Comparison of ENCODE assay signal across 9 mouse cellular contexts in the genomic region with DNA sequence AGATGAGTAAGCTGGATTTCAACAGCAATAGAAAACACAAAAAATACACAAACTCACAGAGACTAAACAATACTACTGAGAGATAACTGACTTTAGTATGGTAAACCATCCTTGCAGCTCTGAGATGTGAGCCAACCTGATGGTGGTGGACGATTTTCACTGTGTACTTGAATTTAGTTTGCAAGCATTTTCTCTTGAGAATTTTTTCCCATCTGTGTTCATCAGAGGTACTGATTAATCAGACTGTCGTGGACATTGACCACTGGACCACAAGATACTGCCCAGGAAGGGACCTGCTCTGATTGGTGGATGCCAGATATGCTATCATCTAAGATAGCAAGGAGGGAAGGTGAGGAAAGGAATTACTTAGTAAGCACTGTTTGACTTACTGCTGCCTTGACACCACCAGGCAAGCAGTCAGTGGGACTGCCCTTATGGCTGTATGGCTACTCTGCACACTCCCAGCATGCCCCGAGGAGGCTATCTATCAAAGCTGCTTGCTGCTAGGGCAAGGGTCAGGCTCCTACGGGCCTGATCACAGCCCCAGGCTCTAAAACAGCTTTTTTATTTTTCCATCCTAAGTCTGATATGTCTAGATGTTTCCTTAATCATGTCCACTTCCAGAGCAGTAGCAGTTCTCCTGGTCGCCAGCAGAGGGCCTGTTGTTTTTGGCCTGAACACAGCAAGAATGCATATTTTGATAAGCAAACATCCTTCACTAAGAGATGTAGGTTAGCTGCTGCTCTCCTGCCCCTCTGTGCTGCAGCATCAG.
DNase-seq lines count a peak whose midpoint lies in the region; ATAC-seq and TF ChIP-seq lines count a peak whose summit lies in the region.
"Had no signal": no experiment of that assay in that cellular context is flagged by ENCODE, and none has a peak within 500 bp of the region (broad histone marks: within the 10 kb centered on the region; RNA-seq: fewer than 3 reads in every experiment).

No protein-coding gene starts in this region.

- CTCF ChIA-PET in Patski (lab: Charles Lee) = interaction anchor here (1.3 to 2.3 kb wide), 6 partner anchors 13 to 43 kb away, joined by 3 to 5 read pairs (median 3); no protein-coding TSS in a partner anchor

- no peak for TF ChIP-seq EP300 in heart, postnatal 0 days (IDR thresholded peaks at IDR 0.05; ENCODE audit: low read depth)

- no peak for TF ChIP-seq POLR2A in kidney, adult 2 months (IDR thresholded peaks at IDR 0.05; ENCODE audit: low read depth, low read length)

- no peaks in the 10 kb centered on the region for H3K27me3 ChIP-seq in heart, postnatal 0 days (ENCODE audit: control insufficient read depth, insufficient read depth, low read length)
- H3K27me3 ChIP-seq in heart, embryonic 12.5 days (replicated peaks) = no peaks in the 10 kb centered on the region
- H3K27me3 ChIP-seq in Patski = no peaks in the 10 kb centered on the region
- no peaks in the 10 kb centered on the region for H3K27me3 ChIP-seq in kidney, adult 2 months (replicated peaks; ENCODE audit: control insufficient read depth, insufficient read depth, low read length)
- H3K27me3 ChIP-seq: lung, embryonic 15.5 days had no signal

- no peak overlapping the region for H3K9ac ChIP-seq in heart, postnatal 0 days (replicated peaks; ENCODE audit: low read depth, low read length)
- H3K9ac ChIP-seq in heart, embryonic 12.5 days = no peak overlapping the region
- H3K9ac ChIP-seq: lung, embryonic 15.5 days had no signal

- DNase-seq in heart, postnatal 0 days (ENCODE audit: low spot score) = peak; percentile 49
- DNase-seq in 3T3-L1 (ENCODE audit: low read depth, low spot score) = peak; percentile 58
- DNase-seq in Patski (ENCODE audit: low read depth, low spot score) = peak; percentile 19
- DNase-seq in cerebellum, postnatal 4 days (ENCODE audit: low spot score in 2 of 2) = peak; percentile 60 to 65
- peak; percentile 81 for DNase-seq in kidney, adult 2 months
- DNase-seq in mesoderm, embryonic 11.5 days (ENCODE audit: low read depth, low spot score) = peak; percentile 71

- peak; percentile 77 for TF ChIP-seq CTCF in heart, postnatal 0 days (IDR thresholded peaks at IDR 0.05; ENCODE audit: low read depth)
- TF ChIP-seq CTCF in Patski (IDR thresholded peaks at IDR 0.05) = peak; percentile 89
- TF ChIP-seq CTCF in kidney, adult 2 months (conservative IDR thresholded peaks at IDR 0.05; ENCODE audit: insufficient read depth, insufficient read length, low read depth, low read length) = peak; percentile 75

- 23% methylated on average over 5 of the region's 5 CpGs for WGBS in heart, postnatal 0 days
- 19% methylated on average over 5 of the region's 5 CpGs for WGBS in heart, embryonic 12.5 days
- WGBS in kidney, adult 2 months = 22% methylated on average over 5 of the region's 5 CpGs

- POLR2A ChIA-PET in Patski (lab: Charles Lee) = no interaction called here

- H3K27ac ChIP-seq in heart, postnatal 0 days (ENCODE audit: low read depth) = no peak overlapping the region
- no peak overlapping the region for H3K27ac ChIP-seq in heart, embryonic 12.5 days (ENCODE audit: poor library complexity, severe bottlenecking)
- no peak overlapping the region for H3K27ac ChIP-seq in kidney, adult 2 months (ENCODE audit: insufficient read depth, low read depth, low read length)
- H3K27ac ChIP-seq: lung, embryonic 15.5 days had no signal

- no peaks in the 10 kb centered on the region; the same call in 1 of the 2 replicates for H3K4me1 ChIP-seq in heart, postnatal 0 days (ENCODE audit: control insufficient read depth, insufficient read depth)
- peaks cover 26% of the 10 kb centered on the region for H3K4me1 ChIP-seq in heart, embryonic 12.5 days (replicated peaks)
- H3K4me1 ChIP-seq in kidney, adult 2 months (ENCODE audit: control insufficient read depth, insufficient read depth, low read length) = no peaks in the 10 kb centered on the region; the same call in 1 of the 2 replicates

- H3K4me3 ChIP-seq in heart, postnatal 0 days (ENCODE audit: low read depth, low read length) = no peak overlapping the region
- H3K4me3 ChIP-seq in heart, embryonic 12.5 days = no peak overlapping the region
- no peak overlapping the region for H3K4me3 ChIP-seq in kidney, adult 2 months (ENCODE audit: insufficient read depth, low read depth, low read length)
- H3K4me3 ChIP-seq: lung, embryonic 15.5 days had no signal

- in situ Hi-C loops in Patski (cut with MboI; ENCODE audit: low pct_unique_long_range_greater_than_20kb) = no loop called here

- H3K4me2 ChIP-seq in heart, postnatal 0 days (ENCODE audit: low read depth, low read length) = no peak overlapping the region
- H3K4me2 ChIP-seq in heart, embryonic 12.5 days = no peak overlapping the region
- H3K4me2 ChIP-seq: lung, embryonic 15.5 days had no signal

- no peaks in the 10 kb centered on the region for H3K36me3 ChIP-seq in heart, postnatal 0 days (replicated peaks; ENCODE audit: control insufficient read depth, insufficient read depth, low read length)
- peaks cover 6% of the 10 kb centered on the region; the same call in 1 of the 2 replicates for H3K36me3 ChIP-seq in heart, embryonic 12.5 days
- no peaks in the 10 kb centered on the region for H3K36me3 ChIP-seq in kidney, adult 2 months (ENCODE audit: control insufficient read depth, insufficient read depth, low read length)
- H3K36me3 ChIP-seq: lung, embryonic 15.5 days had no signal

- H3K9me3 ChIP-seq in heart, postnatal 0 days (replicated peaks; ENCODE audit: control insufficient read depth, low read length) = no peaks in the 10 kb centered on the region
- peaks cover 4% of the 10 kb centered on the region; the same call in 1 of the 2 replicates for H3K9me3 ChIP-seq in heart, embryonic 12.5 days (replicated peaks)
- H3K9me3 ChIP-seq: lung, embryonic 15.5 days had no signal

- ATAC-seq in heart, postnatal 0 days (ENCODE audit: insufficient read depth, low read depth) = peak; percentile 57; the same call in 1 of the 2 replicates
- no peak for ATAC-seq in heart, embryonic 12.5 days (ENCODE audit: insufficient number of reproducible peaks, low FRiP score)
- ATAC-seq in Patski = peak; percentile 66
- ATAC-seq in inflammation-experienced regulatory T-cells, adult 6 months = no peak

Comparison
In these comparisons a context has a peak if more than half of its experiments do, and no peak if none do; other contexts are left out.
1. ATAC-seq: peak in heart, postnatal 0 days (single experiment) and Patski (single experiment); none in heart, embryonic 12.5 days (single experiment) and inflammation-experienced regulatory T-cells, adult 6 months (single experiment).
2. DNase-seq: peak in every context shown above with its lines; median percentile 81 in kidney, adult 2 months; 71 in mesoderm, embryonic 11.5 days; 62 in cerebellum, postnatal 4 days; 58 in 3T3-L1; 49 in heart, postnatal 0 days; 19 in Patski.
3. Peak in every context shown above with its lines, with median percentiles within 50 percentile points of each other: CTCF ChIP-seq.